Mouse (Mus musculus) intestine, postnatal 0 days (tissue): ENCODE results near the gene Pfkfb3. TPM values are rescaled to one million over a fixed set of nuclear protein-coding genes. Genes with fewer than 3 reads are reported as not detected.

Experiments
- ATAC-seq: fragments of 200-750 bp; cut with Nextera tagmentation; 2 replicates; pipeline ENCODE4 v1.8.0; 2017; ENCODE audit warnings: mild to moderate bottlenecking, moderate TSS enrichment, moderate library complexity
- H3K27ac ChIP-seq: fragments of 300-500 bp; sonication (generic); 2 replicates; pipeline ENCODE4 v1.5.1; 2014; ENCODE audit warnings: mild to moderate bottlenecking, low read depth, low read length, moderate library complexity
- H3K27me3 ChIP-seq: fragments of 300-500 bp; sonication (generic); replicated peaks from 2 replicates; pipeline ENCODE4 v1.6.1; 2014; ENCODE audit warnings: low read length, mixed read lengths; ENCODE audit not compliant: control insufficient read depth, insufficient read depth
- H3K36me3 ChIP-seq: fragments of 300-500 bp; sonication (generic); 2 replicates; pipeline ENCODE4 v1.6.1; 2014; ENCODE audit warnings: mild to moderate bottlenecking, moderate library complexity; ENCODE audit not compliant: control insufficient read depth, insufficient read depth
- H3K4me1 ChIP-seq: fragments of 300-500 bp; sonication (generic); replicated peaks from 2 replicates; pipeline ENCODE4 v1.6.1; 2014; ENCODE audit warnings: antibody characterized with exemption, low read length, mixed read lengths; ENCODE audit not compliant: control insufficient read depth, insufficient read depth
- H3K4me2 ChIP-seq: fragments of 300-500 bp; sonication (generic); replicated peaks from 2 replicates; pipeline ENCODE4 v1.6.1; 2014; ENCODE audit warnings: low read depth, mild to moderate bottlenecking, moderate library complexity
- H3K4me3 ChIP-seq: fragments of 300-500 bp; sonication (generic); 2 replicates; pipeline ENCODE4 v1.5.1; 2014; ENCODE audit warnings: low read depth, low read length
- H3K9ac ChIP-seq: fragments of 300-500 bp; sonication (generic); 2 replicates; pipeline ENCODE4 v1.6.1; 2014; ENCODE audit warnings: mild to moderate bottlenecking, low read depth, low read length
- H3K9me3 ChIP-seq: fragments of 300-500 bp; sonication (generic); 2 replicates; pipeline ENCODE4 v1.6.1; 2016; ENCODE audit warnings: mixed run types; ENCODE audit not compliant: control insufficient read depth
- CTCF ChIP-seq: sonication (generic); IDR thresholded peaks from 2 replicates; pipeline ENCODE4 v1.5.1; 2016; ENCODE audit warnings: low read depth, mild to moderate bottlenecking, control low read depth, antibody characterized with exemption, moderate library complexity
- WGBS: fragments of 180-500 bp; shearing (Covaris S2); extraction: QIAGEN DNeasy Blood & Tissue Kit; methylation state at CpG from one replicate; pipeline ENCODE4 v1.1.7; 2014; 5-methylcytosine and 5-hydroxymethylcytosine counted together
- polyA plus RNA-seq: library from polyadenylated mRNA; unstranded; fragments of >200 nt; fragmentation: Nextera tagmentation; extraction: Ambion mirVana; gene quantifications from 2 replicates; pipeline ENCODE4 v1.2.1, GENCODE M21; 2015

Pfkfb3 gene
- polyA plus RNA-seq, 1 experiment from 2014 or later: 13.4 TPM

DNA sequence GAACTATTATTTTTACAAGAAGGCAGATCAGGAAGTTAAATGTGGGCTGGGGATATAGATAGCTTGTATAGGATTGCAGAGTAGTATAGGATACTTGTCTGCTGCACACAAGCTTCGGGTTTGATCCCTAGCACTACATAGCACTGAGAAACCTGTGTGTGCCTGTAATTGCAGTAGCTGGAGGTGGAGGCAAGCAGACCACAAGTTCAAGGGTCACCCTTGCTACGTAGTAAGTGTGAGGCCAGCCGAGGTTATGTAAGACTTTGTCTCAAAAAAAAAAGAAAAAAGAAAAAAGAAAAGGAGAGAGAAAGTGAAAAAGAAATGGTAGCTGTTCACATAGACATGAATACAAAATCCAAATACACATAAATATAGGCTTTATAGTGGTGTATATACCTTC lies 127.5 kb downstream of the Pfkfb3 start:
- 0 out of 2 replicates have a peak overlapping the region, but pooled peaks have one; percentile 9 for H3K4me2 ChIP-seq
- H3K27me3 ChIP-seq: no peaks in the 10 kb centered on the region
- TF ChIP-seq CTCF: no peak
- H3K9ac ChIP-seq: no peak overlapping the region
- H3K27ac ChIP-seq: peak overlapping the region; percentile 57
- H3K36me3 ChIP-seq: no peaks in the 10 kb centered on the region
- H3K9me3 ChIP-seq: no peaks in the 10 kb centered on the region
- no peaks in the 10 kb centered on the region for H3K4me1 ChIP-seq
- H3K4me3 ChIP-seq: no peak overlapping the region
- no peak for ATAC-seq
- 20% methylated on average over 3 of the region's 3 CpGs for WGBS

DNA sequence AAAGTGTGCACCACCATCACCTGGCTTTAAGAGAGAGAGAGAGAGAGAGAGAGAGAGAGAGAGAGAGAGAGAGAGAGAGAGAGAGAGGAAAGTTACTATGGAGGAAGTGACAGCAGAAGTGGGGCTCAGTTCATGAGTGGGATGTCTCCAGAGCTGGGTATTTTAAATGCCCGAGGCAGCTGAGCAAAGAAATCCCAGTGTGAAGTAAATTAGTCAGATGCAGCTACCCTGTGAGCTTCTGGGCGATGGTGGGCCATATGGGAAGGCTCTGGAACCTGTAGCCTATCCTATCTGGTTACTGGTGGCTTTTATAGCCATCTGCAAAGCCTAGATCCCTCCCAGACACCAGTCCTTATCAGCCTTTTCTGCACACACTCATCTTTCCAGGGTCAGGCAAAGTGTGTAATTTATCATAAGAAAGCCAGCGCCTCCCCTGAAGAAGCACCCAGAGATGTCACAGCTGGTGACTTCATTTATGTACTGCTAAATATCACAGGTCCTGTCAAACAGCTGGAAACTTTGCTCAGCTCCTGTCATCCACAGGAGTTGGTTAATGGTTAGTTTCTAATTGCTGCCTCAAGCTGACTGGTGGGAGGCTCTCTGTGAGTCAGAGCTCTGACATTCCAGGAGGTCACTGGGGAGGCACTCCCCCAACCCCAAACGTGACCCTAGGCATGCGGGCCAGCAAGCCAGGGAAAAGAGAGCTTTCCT lies 128.3 kb downstream of the Pfkfb3 start:
- WGBS: 8% methylated on average over 5 of the region's 5 CpGs
- Histone ChIP-seq H3K9me3 (no peaks in the 10 kb centered on the region), H3K4me1 (no peaks in the 10 kb centered on the region), H3K36me3 (no peaks in the 10 kb centered on the region), H3K27ac (peak overlapping the region; percentile 57), H3K9ac (no peak overlapping the region), H3K4me3 (no peak overlapping the region), H3K27me3 (no peaks in the 10 kb centered on the region), H3K4me2 (0 out of 2 replicates have a peak overlapping the region, but pooled peaks have one; percentile 9)
- peak; percentile 53 for ATAC-seq
- TF ChIP-seq CTCF: no peak

DNA sequence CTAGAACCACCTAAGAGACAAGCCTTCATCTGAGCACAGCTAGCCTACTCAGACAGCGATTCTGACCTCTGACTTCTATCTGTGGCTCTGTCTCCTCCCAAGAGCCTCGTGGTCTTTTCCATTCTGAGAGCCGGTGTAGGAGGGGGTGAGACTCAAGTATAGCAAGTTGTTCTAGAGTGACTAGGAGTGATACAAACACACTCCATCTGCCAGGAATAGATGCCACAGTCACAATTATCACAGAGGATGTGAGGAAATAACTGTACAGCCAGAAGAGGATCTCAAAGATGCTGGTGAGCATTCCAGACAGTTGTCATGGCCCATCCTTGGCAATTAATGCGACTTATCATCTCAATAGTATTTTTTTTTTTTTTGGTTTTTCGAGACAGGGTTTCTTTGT lies 129.6 kb downstream of the Pfkfb3 start:
- no peak overlapping the region for H3K4me3 ChIP-seq
- no peak overlapping the region for H3K4me2 ChIP-seq
- no peak overlapping the region for H3K9ac ChIP-seq
- no peak overlapping the region for H3K27ac ChIP-seq
- no peaks in the 10 kb centered on the region for H3K4me1 ChIP-seq
- 83% methylated on average over 5 of the region's 5 CpGs for WGBS
- no peak for TF ChIP-seq CTCF
- H3K36me3 ChIP-seq: no peaks in the 10 kb centered on the region
- no peaks in the 10 kb centered on the region for H3K9me3 ChIP-seq
- H3K27me3 ChIP-seq: no peaks in the 10 kb centered on the region
- ATAC-seq: no peak

DNA sequence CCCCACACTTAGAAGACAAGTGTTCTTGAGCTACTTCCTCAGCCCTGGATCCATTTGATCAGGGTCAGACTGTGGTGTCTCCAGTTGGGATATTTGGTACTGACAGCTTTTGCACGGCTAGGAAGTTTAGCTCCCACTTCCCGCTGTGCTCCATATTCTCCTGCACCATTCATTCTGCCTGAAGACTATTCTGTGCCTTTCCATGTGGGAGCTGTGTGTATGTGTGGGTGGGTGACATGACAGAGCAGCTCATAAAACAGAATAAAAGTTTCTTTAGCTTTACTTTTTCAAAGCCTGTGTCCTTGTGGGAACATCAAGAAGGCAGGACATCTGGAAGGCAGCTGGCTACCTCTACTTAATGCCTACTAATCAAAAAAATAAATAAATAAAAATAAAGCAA lies 130.5 kb downstream of the Pfkfb3 start:
- no peaks in the 10 kb centered on the region for H3K27me3 ChIP-seq
- H3K9ac ChIP-seq: no peak overlapping the region
- no peak for ATAC-seq
- H3K4me2 ChIP-seq: no peak overlapping the region
- no peaks in the 10 kb centered on the region for H3K4me1 ChIP-seq
- H3K27ac ChIP-seq: no peak overlapping the region
- TF ChIP-seq CTCF: no peak
- H3K4me3 ChIP-seq: no peak overlapping the region
- no peaks in the 10 kb centered on the region for H3K9me3 ChIP-seq
- WGBS: 79% methylated on average over 2 of the region's 2 CpGs
- no peaks in the 10 kb centered on the region for H3K36me3 ChIP-seq

DNA sequence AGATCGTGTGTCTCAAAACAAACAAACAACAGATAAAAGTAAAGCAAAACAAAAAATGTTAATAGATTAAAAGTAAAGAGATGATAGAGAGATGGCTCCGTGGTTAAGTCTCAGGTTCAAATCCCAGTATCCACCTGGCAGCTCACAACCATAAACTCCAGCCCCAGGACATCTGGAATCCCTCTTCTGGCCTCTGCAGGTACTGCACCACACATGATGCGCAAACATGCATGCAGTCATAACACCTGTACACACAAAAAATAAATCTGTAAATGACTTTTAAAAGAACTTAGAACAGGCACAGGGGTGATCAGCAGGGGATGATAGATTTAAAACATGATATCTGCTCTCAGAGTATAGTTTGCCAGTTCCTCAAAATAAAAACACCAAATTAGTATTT lies 131.5 kb downstream of the Pfkfb3 start:
- 86% methylated on average over 3 of the region's 3 CpGs for WGBS
- Histone ChIP-seq H3K9ac (no peak overlapping the region), H3K27me3 (no peaks in the 10 kb centered on the region), H3K27ac (no peak overlapping the region), H3K4me1 (no peaks in the 10 kb centered on the region), H3K4me2 (no peak overlapping the region), H3K36me3 (no peaks in the 10 kb centered on the region), H3K4me3 (no peak overlapping the region), H3K9me3 (no peaks in the 10 kb centered on the region)
- peak; percentile 50; the same call in 1 of the 2 replicates for TF ChIP-seq CTCF
- ATAC-seq: no peak

Other genes starting within 250 kb of the Pfkfb3 start
- 58.1 and 61.8 TPM in 2 replicates for gene Rbm17, start 50.1 kb upstream of the Pfkfb3 start, polyA plus RNA-seq
- gene Gm17490, start 72.2 kb upstream of the Pfkfb3 start, polyA plus RNA-seq: not detected in 2 replicates
- 0.05 and 0.16 TPM in 2 replicates for gene Il2ra, start 88.7 kb upstream of the Pfkfb3 start, polyA plus RNA-seq
- gene Il15ra, start 151.2 kb upstream of the Pfkfb3 start, polyA plus RNA-seq: 3.7 and 4.9 TPM in 2 replicates
- gene Fbh1, start 223.5 kb upstream of the Pfkfb3 start, polyA plus RNA-seq: 56.6 and 59.0 TPM in 2 replicates
- 22.4 and 25.3 TPM in 2 replicates for gene Ankrd16, start 223.8 kb upstream of the Pfkfb3 start, polyA plus RNA-seq